Mouse (Mus musculus) embryonic fibroblast, embryonic 13.5 days (primary cell): ENCODE results near the gene Gdnf.

ENCODE experiments used
- CTCF ChIP-seq: IDR thresholded peaks from 2 replicates; pipeline ENCODE4 v1.5.1; 2011; ENCODE audit warnings: mild to moderate bottlenecking, control low read depth, low read length, moderate library complexity, borderline replicate concordance; ENCODE audit not compliant: insufficient read depth
- POLR2A ChIP-seq: IDR thresholded peaks from 2 replicates; pipeline ENCODE4 v1.6.1; 2011; ENCODE audit warnings: low read depth, mild to moderate bottlenecking, control low read depth, low read length, moderate library complexity

GRCm38 (mm10) chr15:7825530-7825929 lies 14.9 kb downstream of the Gdnf start:
- TF ChIP-seq POLR2A (no peak), CTCF (no peak)
